Comparison of ENCODE assay signal across 8 mouse cellular contexts in the genomic region with DNA sequence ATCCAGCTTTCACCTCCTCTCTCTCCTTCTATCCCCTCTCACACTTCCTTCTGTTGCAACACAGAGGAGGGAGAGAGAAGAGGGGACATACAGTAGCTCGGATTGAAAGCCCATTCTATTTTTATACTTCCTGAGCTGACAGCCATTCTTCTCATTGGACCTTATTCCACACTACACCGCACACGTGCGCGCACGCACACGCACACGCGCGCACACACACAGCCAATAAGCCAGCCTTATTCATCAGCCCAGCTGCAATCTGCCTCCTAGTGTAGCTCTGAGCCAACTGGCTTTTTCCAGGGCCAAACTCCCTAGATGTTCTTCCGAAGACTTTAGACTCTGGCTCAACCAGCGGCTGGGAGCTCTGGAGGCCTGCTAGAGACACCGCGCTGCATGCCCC.
DNase-seq lines count a peak whose midpoint lies in the region; ATAC-seq and TF ChIP-seq lines count a peak whose summit lies in the region.

No protein-coding gene starts in this region.

- H3K4me1 ChIP-seq in neural tube, embryonic 13.5 days (replicated peaks) = peaks cover 8% of the 10 kb centered on the region
- no peaks in the 10 kb centered on the region for H3K4me1 ChIP-seq in kidney, postnatal 0 days (replicated peaks; ENCODE audit: insufficient read depth, low read length)

- no peaks in the 10 kb centered on the region for H3K9me3 ChIP-seq in neural tube, embryonic 13.5 days
- H3K9me3 ChIP-seq in kidney, postnatal 0 days (replicated peaks; ENCODE audit: low read length) = no peaks in the 10 kb centered on the region

- H3K36me3 ChIP-seq in neural tube, embryonic 13.5 days = no peaks in the 10 kb centered on the region
- H3K36me3 ChIP-seq in kidney, postnatal 0 days (ENCODE audit: insufficient read depth, low read length) = no peaks in the 10 kb centered on the region

- 91% methylated on average over 14 of the region's 14 CpGs for WGBS in neural tube, embryonic 13.5 days
- WGBS in kidney, postnatal 0 days = 83% methylated on average over 14 of the region's 14 CpGs

- no peak overlapping the region for H3K9ac ChIP-seq in neural tube, embryonic 13.5 days
- no peak overlapping the region for H3K9ac ChIP-seq in kidney, postnatal 0 days (ENCODE audit: low read depth, low read length)

- no peak for ATAC-seq in neural tube, embryonic 13.5 days (ENCODE audit: low read depth)
- 0 out of 2 replicates have a peak, but pooled peaks have one; percentile 21 for ATAC-seq in kidney, postnatal 0 days (replicated peaks; ENCODE audit: low FRiP score, low read depth)
- ATAC-seq in activated CD4-positive, CD25-positive, alpha-beta regulatory T cell, adult 4 months = no peak

- H3K4me2 ChIP-seq in neural tube, embryonic 13.5 days = no peak overlapping the region
- no peak overlapping the region for H3K4me2 ChIP-seq in kidney, postnatal 0 days (ENCODE audit: low read length)

- no peak for TF ChIP-seq CTCF in kidney, postnatal 0 days (IDR thresholded peaks at IDR 0.05; ENCODE audit: low read depth)

- peak overlapping the region; percentile 33; the same call in 1 of the 2 replicates for H3K27ac ChIP-seq in neural tube, embryonic 13.5 days (replicated peaks)
- H3K27ac ChIP-seq in kidney, postnatal 0 days = no peak overlapping the region

- no peak overlapping the region for H3K4me3 ChIP-seq in neural tube, embryonic 13.5 days
- H3K4me3 ChIP-seq in kidney, postnatal 0 days (replicated peaks; ENCODE audit: low read depth, low read length) = no peak overlapping the region

- no peak for DNase-seq in neural tube, embryonic 10.5 days (ENCODE audit: extremely low spot score, low spot score)
- DNase-seq in gastrocnemius, postnatal 10 days = peak; percentile 32
- DNase-seq in kidney, postnatal 0 days (ENCODE audit: low spot score) = no peak
- peak; percentile 47 for DNase-seq in lung, postnatal 25 days (ENCODE audit: low spot score)
- DNase-seq in spleen, postnatal 10 days (ENCODE audit: low spot score in 2 of 2) = no peak
- DNase-seq in cerebellum, adult 11 months = no peak

- no peaks in the 10 kb centered on the region for H3K27me3 ChIP-seq in neural tube, embryonic 13.5 days
- H3K27me3 ChIP-seq in kidney, postnatal 0 days (ENCODE audit: insufficient read depth, low read length) = no peaks in the 10 kb centered on the region

Comparison
In these comparisons a context has a peak if more than half of its experiments do, and no peak if none do; other contexts are left out.
1. DNase-seq: peak in gastrocnemius, postnatal 10 days (single experiment) and lung, postnatal 25 days (single experiment); none in neural tube, embryonic 10.5 days (single experiment), kidney, postnatal 0 days (single experiment), spleen, postnatal 10 days (0 of 2) and cerebellum, adult 11 months (single experiment).